Mouse (Mus musculus): ENCODE measurements around the gene Tbc1d32.

- TF ChIP-seq CTCF (IDR thresholded peaks at IDR 0.05; ENCODE audit: low read depth) (no peak), EP300 (optimal IDR thresholded peaks at IDR 0.05) (no peak)
Observed at GRCm38 (mm10) chr10:55978001-55978400, 250.5 kb downstream of the Tbc1d32 start.
